ENCODE assay signal across 7 mouse cellular contexts in genomic region chr4:120950763-120951427, GRCm38 (mm10). TPM values are rescaled to one million over a fixed set of nuclear protein-coding genes. Genes with fewer than 3 reads are reported as not detected.
DNase-seq lines count a peak whose midpoint lies in the region; ATAC-seq and TF ChIP-seq lines count a peak whose summit lies in the region.

No protein-coding gene starts in this region.

- peak overlapping the region; percentile 80 for H3K4me2 ChIP-seq in lung, embryonic 15.5 days
- H3K4me2 ChIP-seq in hindbrain, embryonic 12.5 days (replicated peaks): peak overlapping the region; percentile 68
- peak overlapping the region; percentile 78 for H3K4me2 ChIP-seq in midbrain, embryonic 12.5 days (replicated peaks)

- H3K27me3 ChIP-seq in lung, embryonic 15.5 days: no peaks in the 10 kb centered on the region
- H3K27me3 ChIP-seq in hindbrain, embryonic 12.5 days: no peaks in the 10 kb centered on the region
- no peaks in the 10 kb centered on the region for H3K27me3 ChIP-seq in midbrain, embryonic 12.5 days

- H3K9ac ChIP-seq in lung, embryonic 15.5 days: peak overlapping the region; percentile 83
- peak overlapping the region; percentile 78 for H3K9ac ChIP-seq in hindbrain, embryonic 12.5 days
- H3K9ac ChIP-seq in midbrain, embryonic 12.5 days (replicated peaks): peak overlapping the region; percentile 74

- DNase-seq in lung, adult 18-20 months: no peak
- no peak for DNase-seq in left cerebral cortex, adult 11 months (ENCODE audit: low spot score)
- DNase-seq in right cerebral cortex, postnatal 36 days (ENCODE audit: low spot score in 2 of 2): no peak

- no peak for TF ChIP-seq POLR2A in cortical plate, adult 2 months (IDR thresholded peaks at IDR 0.05; ENCODE audit: extremely low read depth, insufficient read depth, low read length)

- H3K4me3 ChIP-seq in lung, embryonic 15.5 days: peak overlapping the region; percentile 82
- H3K4me3 ChIP-seq in cortical plate, adult 2 months (ENCODE audit: insufficient read depth, low read length): peak overlapping the region; percentile 41
- peak overlapping the region; percentile 74 for H3K4me3 ChIP-seq in hindbrain, embryonic 12.5 days
- H3K4me3 ChIP-seq in midbrain, embryonic 12.5 days: peak overlapping the region; percentile 81

- peaks cover 3% of the 10 kb centered on the region; the same call in 1 of the 2 replicates for H3K36me3 ChIP-seq in lung, embryonic 15.5 days
- peaks cover 14% of the 10 kb centered on the region for H3K36me3 ChIP-seq in hindbrain, embryonic 12.5 days
- H3K36me3 ChIP-seq in midbrain, embryonic 12.5 days: 0 out of 2 replicates have a peak, but pooled peaks cover 5% of the 10 kb centered on the region

- ATAC-seq in lung, embryonic 15.5 days (ENCODE audit: borderline replicate concordance, extremely low read depth, low FRiP score, low TSS enrichment): peak; percentile 15; the same call in 1 of the 2 replicates
- ATAC-seq in hindbrain, embryonic 12.5 days (ENCODE audit: low FRiP score): no peak; the same call in 1 of the 2 replicates
- ATAC-seq in midbrain, embryonic 12.5 days (ENCODE audit: low FRiP score, low read depth): no peak

- no peaks in the 10 kb centered on the region for H3K9me3 ChIP-seq in lung, embryonic 15.5 days
- no peaks in the 10 kb centered on the region for H3K9me3 ChIP-seq in hindbrain, embryonic 12.5 days (replicated peaks)
- no peaks in the 10 kb centered on the region for H3K9me3 ChIP-seq in midbrain, embryonic 12.5 days

- peak overlapping the region; percentile 85 for H3K27ac ChIP-seq in lung, embryonic 15.5 days
- H3K27ac ChIP-seq in cortical plate, adult 2 months (ENCODE audit: insufficient read depth, low read length): no peak overlapping the region
- peak overlapping the region; percentile 81 for H3K27ac ChIP-seq in hindbrain, embryonic 12.5 days
- peak overlapping the region; percentile 80 for H3K27ac ChIP-seq in midbrain, embryonic 12.5 days (replicated peaks)

- peaks cover 6% of the 10 kb centered on the region; the same call in 1 of the 2 replicates for H3K4me1 ChIP-seq in lung, embryonic 15.5 days
- H3K4me1 ChIP-seq in cortical plate, adult 2 months (ENCODE audit: control insufficient read depth, insufficient read depth, low read length): no peaks in the 10 kb centered on the region; the same call in 1 of the 2 replicates
- H3K4me1 ChIP-seq in hindbrain, embryonic 12.5 days: peaks cover 8% of the 10 kb centered on the region
- peaks cover 11% of the 10 kb centered on the region for H3K4me1 ChIP-seq in midbrain, embryonic 12.5 days

- 3% methylated on average over 20 of the region's 20 CpGs for WGBS in lung, embryonic 15.5 days
- WGBS in hindbrain, embryonic 12.5 days: 7% methylated on average over 20 of the region's 20 CpGs
- 7% methylated on average over 20 of the region's 20 CpGs for WGBS in midbrain, embryonic 12.5 days

- no peak for TF ChIP-seq CTCF in cortical plate, adult 2 months (IDR thresholded peaks at IDR 0.05; ENCODE audit: extremely low read depth, insufficient read depth, low read length)

RNA-seq across cellular contexts. Expression of gene Zfp69, which starts 0.6 kb away (rescaled TPM):
- polyA plus RNA-seq in lung, embryonic 15.5 days (2015; fragmentation: Nextera tagmentation; extraction: Ambion mirVana): 9.0 and 10.0 TPM in 2 replicates
- polyA plus RNA-seq in cortical plate, adult 2 months (2012; rRNA removed): 1.5 and 2.2 TPM in 2 replicates
- 10.1 and 10.6 TPM in 2 replicates for polyA plus RNA-seq in hindbrain, embryonic 12.5 days (2016; fragmentation: Nextera tagmentation; extraction: Ambion mirVana)
- 11.2 and 12.2 TPM in 2 replicates for polyA plus RNA-seq in midbrain, embryonic 12.5 days (2016; fragmentation: Nextera tagmentation; extraction: Ambion mirVana)

RNA-seq across cellular contexts. Expression of gene Exo5, which starts 26.1 kb away (rescaled TPM):
- 27.6 and 27.9 TPM in 2 replicates for polyA plus RNA-seq in lung, embryonic 15.5 days (2015; fragmentation: Nextera tagmentation; extraction: Ambion mirVana)
- 11.3 and 12.2 TPM in 2 replicates for polyA plus RNA-seq in cortical plate, adult 2 months (2012; rRNA removed)
- 34.1 and 38.0 TPM in 2 replicates for polyA plus RNA-seq in hindbrain, embryonic 12.5 days (2016; fragmentation: Nextera tagmentation; extraction: Ambion mirVana)
- polyA plus RNA-seq in midbrain, embryonic 12.5 days (2016; fragmentation: Nextera tagmentation; extraction: Ambion mirVana): 34.6 and 34.8 TPM in 2 replicates
